Comparison of ENCODE assay signal across 11 mouse cellular contexts in the genomic region with DNA sequence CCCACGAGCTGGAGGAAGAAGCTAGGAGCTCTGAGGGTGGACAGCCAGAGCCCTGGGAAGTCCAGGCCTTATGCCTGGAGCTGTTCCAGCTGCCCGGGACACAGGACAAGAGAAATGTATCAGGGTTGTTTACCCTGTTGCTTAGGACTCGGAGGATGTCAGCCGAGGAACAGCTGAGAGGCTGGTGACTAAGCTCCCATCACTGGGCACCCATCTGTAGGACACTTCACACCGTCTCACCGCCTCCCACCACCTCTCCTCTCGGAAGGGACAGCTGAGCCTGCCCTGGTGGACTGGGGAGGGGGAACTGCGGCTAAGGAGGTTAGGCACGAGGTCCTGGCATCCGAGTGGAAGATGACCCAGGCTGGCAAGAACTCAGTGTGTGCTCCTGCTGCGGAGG. TPM values are rescaled to one million over a fixed set of nuclear protein-coding genes. Genes with fewer than 3 reads are reported as not detected.
DNase-seq lines count a peak whose midpoint lies in the region; ATAC-seq lines count a peak whose summit lies in the region.
"Had no signal": no experiment of that assay in that cellular context is flagged by ENCODE, and none has a peak within 500 bp of the region (broad histone marks: within the 10 kb centered on the region; RNA-seq: fewer than 3 reads in every experiment).

No protein-coding gene starts in this region.

- H3K9ac ChIP-seq in liver, embryonic 11.5 days (ENCODE audit: low read depth, low read length): no peak overlapping the region
- H3K9ac ChIP-seq: liver, embryonic 13.5 days had no signal

- no peaks in the 10 kb centered on the region; the same call in 1 of the 2 replicates for H3K4me1 ChIP-seq in liver, embryonic 11.5 days (replicated peaks; ENCODE audit: control insufficient read depth, insufficient read depth, low read length)

- H3K9me3 ChIP-seq in liver, embryonic 11.5 days (ENCODE audit: control insufficient read depth, low read length): no peaks in the 10 kb centered on the region
- H3K9me3 ChIP-seq: liver, embryonic 13.5 days had no signal

- H3K4me2 ChIP-seq in liver, embryonic 11.5 days: no peak overlapping the region
- H3K4me2 ChIP-seq: liver, embryonic 13.5 days had no signal

- WGBS in liver, embryonic 11.5 days: 64% methylated on average over 11 of the region's 11 CpGs

- no peaks in the 10 kb centered on the region for H3K27me3 ChIP-seq in liver, embryonic 11.5 days (replicated peaks; ENCODE audit: control insufficient read depth, insufficient read depth, low read length)
- H3K27me3 ChIP-seq: liver, embryonic 13.5 days had no signal

- H3K27ac ChIP-seq in liver, embryonic 11.5 days (ENCODE audit: low read depth, low read length): no peak overlapping the region
- H3K27ac ChIP-seq: liver, embryonic 13.5 days had no signal

- ATAC-seq in liver, embryonic 11.5 days (replicated peaks; ENCODE audit: low FRiP score): no peak

- DNase-seq in adrenal gland, postnatal 14 days: peak; percentile 31
- DNase-seq in adrenal gland, adult (ENCODE audit: inconsistent age in 2 of 2, low spot score in 1 of 2): no peak
- DNase-seq in left cerebral cortex, postnatal 4 days: peak; percentile 43
- no peak for DNase-seq in left cerebral cortex, adult 8-10 months (ENCODE audit: low spot score in 2 of 2)
- DNase-seq in gastrocnemius, postnatal 36 days: peak; percentile 56 to 61
- DNase-seq in lung, postnatal 4 days: peak; percentile 39 to 75
- no peak for DNase-seq in liver, embryonic 11.5 days (ENCODE audit: low spot score)
- no peak for DNase-seq in thymus, adult 18-20 months
- DNase-seq: liver, embryonic 13.5 days had no signal

- intact Hi-C loops in left cerebral cortex, postnatal 4 days (cut with DNase I): loop anchor here (10.0 kb wide), 1 partner anchor 89 kb away; no protein-coding TSS in a partner anchor
- intact Hi-C loops in gastrocnemius, postnatal 36 days (cut with DNase I): no loop called here

- no peak overlapping the region for H3K4me3 ChIP-seq in liver, embryonic 11.5 days (ENCODE audit: low read depth, low read length)
- H3K4me3 ChIP-seq: liver, embryonic 13.5 days had no signal

- no peaks in the 10 kb centered on the region; the same call in 1 of the 2 replicates for H3K36me3 ChIP-seq in liver, embryonic 11.5 days (ENCODE audit: control insufficient read depth, insufficient read depth, low read length)

RNA-seq across cellular contexts. Expression of a gene that starts 17.5 kb away (rescaled TPM):
- total RNA-seq in adrenal gland, postnatal 14 days (2021): not detected in 2 replicates
- total RNA-seq in left cerebral cortex, postnatal 4 days (2021): 1 to 10 TPM; 1.4 to 2.0 TPM
- 1 to 10 TPM in 3 of 4 experiments, under 1 TPM in 1; 0.67 to 2.3 (median 1.5) TPM for total RNA-seq in left cerebral cortex, adult 8-10 months (2022)
- not detected for total RNA-seq in gastrocnemius, postnatal 36 days (2021)
- polyA plus RNA-seq in liver, embryonic 11.5 days (2014; fragmentation: Nextera tagmentation; extraction: Ambion mirVana): not detected in 2 replicates
- total RNA-seq: heart, adult 18-20 months had no signal
- polyA plus RNA-seq: embryonic facial prominence, embryonic 11.5 days; liver, embryonic 13.5 days had no signal

RNA-seq across cellular contexts. Expression of a gene that starts 27.3 kb away (rescaled TPM):
- 0.45 and 0.93 TPM in 2 replicates for total RNA-seq in adrenal gland, postnatal 14 days (2021)
- 1 to 10 TPM; 1.5 to 2.0 TPM for total RNA-seq in left cerebral cortex, postnatal 4 days (2021)
- 1 to 10 TPM; 1.7 to 2.8 (median 2.3) TPM for total RNA-seq in left cerebral cortex, adult 8-10 months (2022)
- not detected for total RNA-seq in gastrocnemius, postnatal 36 days (2021)
- polyA plus RNA-seq in liver, embryonic 11.5 days (2014; fragmentation: Nextera tagmentation; extraction: Ambion mirVana): 0.15 TPM in 1 of 2 replicates, not detected in the other
- total RNA-seq: heart, adult 18-20 months had no signal
- polyA plus RNA-seq: liver, embryonic 13.5 days had no signal

RNA-seq across cellular contexts. Expression of a gene that starts 31.6 kb away (rescaled TPM):
- 6.5 and 8.7 TPM in 2 replicates for total RNA-seq in adrenal gland, postnatal 14 days (2021)
- total RNA-seq in left cerebral cortex, postnatal 4 days (2021): 1 to 10 TPM; 3.7 to 4.3 TPM
- 1 to 10 TPM; 3.1 to 6.5 (median 5.0) TPM for total RNA-seq in left cerebral cortex, adult 8-10 months (2022)
- 1 to 10 TPM; 1.9 to 2.6 TPM for total RNA-seq in gastrocnemius, postnatal 36 days (2021)
- 1.1 and 1.6 TPM in 2 replicates for polyA plus RNA-seq in liver, embryonic 11.5 days (2014; fragmentation: Nextera tagmentation; extraction: Ambion mirVana)

Comparison
In these comparisons a context has a peak if more than half of its experiments do, and no peak if none do; other contexts are left out.
1. DNase-seq: peak in adrenal gland, postnatal 14 days (single experiment), left cerebral cortex, postnatal 4 days (single experiment), gastrocnemius, postnatal 36 days (2 of 2) and lung, postnatal 4 days (2 of 2); none in adrenal gland, adult (0 of 2), left cerebral cortex, adult 8-10 months (0 of 2), liver, embryonic 11.5 days (single experiment) and thymus, adult 18-20 months (0 of 2).